In the genomic region with DNA sequence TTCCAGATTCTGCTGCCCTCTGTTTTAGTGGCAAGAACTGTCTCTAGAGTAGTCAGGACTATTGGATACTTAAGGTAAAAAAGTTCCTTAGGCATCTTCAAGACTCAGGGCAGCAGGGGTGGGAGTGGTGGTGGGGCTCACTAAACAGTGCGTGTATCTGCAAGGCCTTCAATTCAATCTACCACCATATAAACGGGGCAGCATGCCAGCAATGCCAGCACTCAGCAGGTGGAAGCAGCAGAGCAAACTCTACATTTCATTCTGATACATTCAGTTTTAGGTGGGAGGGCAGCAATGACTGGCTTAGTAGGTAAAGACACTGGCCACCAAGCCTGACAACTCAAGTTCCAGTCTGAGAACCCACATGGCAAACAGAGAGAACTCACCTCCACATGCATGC, we compare ENCODE assay signal across 15 mouse cellular contexts. TPM values are rescaled to one million over a fixed set of nuclear protein-coding genes. Genes with fewer than 3 reads are reported as not detected.
DNase-seq lines count a peak whose midpoint lies in the region.
"Had no signal": no experiment of that assay in that cellular context is flagged by ENCODE, and none has a peak within 500 bp of the region (broad histone marks: within the 10 kb centered on the region; RNA-seq: fewer than 3 reads in every experiment).

No protein-coding gene starts in this region.

- intact Hi-C loops in left cerebral cortex, postnatal 4 days (cut with DNase I): no loop called here
- intact Hi-C loops in left cerebral cortex, postnatal 14 days (cut with DNase I): no loop called here

- DNase-seq in cerebellum, postnatal 10 days: peak; percentile 45 to 52
- DNase-seq in cerebellum, adult 11-12 months: no peak
- peak; percentile 38 to 43 for DNase-seq in cerebellum, postnatal 14 days
- DNase-seq in cerebellum, adult 18-20 months: no peak
- peak; percentile 6 for DNase-seq in left cerebral cortex, postnatal 4 days
- no peak for DNase-seq in left cerebral cortex, postnatal 14 days (ENCODE audit: low spot score in 2 of 2)
- DNase-seq: adrenal gland, adult 2 months; adrenal gland, adult 8-10 months; adrenal gland, postnatal 10 days; adrenal gland, postnatal 14 days; adrenal gland, postnatal 25 days; adrenal gland, postnatal 36 days; B cell, adult 2 months; cerebellum, adult 11 months; cerebellum, adult 8-10 months had no signal

RNA-seq across cellular contexts. Expression of a gene that starts 27.4 kb away (rescaled TPM):
- total RNA-seq in left cerebral cortex, postnatal 4 days (2021): 100 to 1,000 TPM; 122 to 128 TPM
- total RNA-seq in left cerebral cortex, postnatal 14 days (2021): 10 to 100 TPM; 85.4 to 97.1 TPM

RNA-seq across cellular contexts. Expression of a gene that starts 45.1 kb away (rescaled TPM):
- total RNA-seq in left cerebral cortex, postnatal 4 days (2021): 10 to 100 TPM; 41.1 to 48.1 TPM
- 10 to 100 TPM; 57.8 to 58.5 TPM for total RNA-seq in left cerebral cortex, postnatal 14 days (2021)

Comparison
In these comparisons a context has a peak if more than half of its experiments do, and no peak if none do; other contexts are left out.
1. DNase-seq: peak in cerebellum, postnatal 10 days (2 of 2), cerebellum, postnatal 14 days (2 of 2) and left cerebral cortex, postnatal 4 days (single experiment); none in cerebellum, adult 11-12 months (single experiment), cerebellum, adult 18-20 months (0 of 2) and left cerebral cortex, postnatal 14 days (0 of 2).